Mouse (Mus musculus): ENCODE measurements around the gene Cd5l. TPM values are rescaled to one million over a fixed set of nuclear protein-coding genes. Genes with fewer than 3 reads are reported as not detected.
"Not testable (repeated sequence)": the region's sequence is repeated elsewhere in the genome, so short reads cannot be mapped to it uniquely, and the experiment has no call there.

Gene Cd5l
- 1 to 10 TPM in 1 of 2 experiments, under 1 TPM in 1; 0.49 to 1.1 TPM for total RNA-seq (2021)
- long read RNA-seq, experiment 1 = 0 reads
- long read RNA-seq, experiment 2, partial matches to known transcripts = 0 of 1 reads
- long read RNA-seq, experiment 2, other reads (novel, unspliced or antisense) = 0 of 1 reads

- no peak for DNase-seq
Measured at GRCm38 (mm10) chr3:87357581-87357980, at the start of gene Cd5l. Gene Cd5l, plus strand, starts transcription at chr3:87357881.

GRCm38 (mm10) chr3:87309922-87310321, 47.8 kb upstream of the Cd5l start:
- no peak for DNase-seq

GRCm38 (mm10) chr3:87322557-87322956, 35.1 kb upstream of the Cd5l start:
- DNase-seq = no peak

DNA sequence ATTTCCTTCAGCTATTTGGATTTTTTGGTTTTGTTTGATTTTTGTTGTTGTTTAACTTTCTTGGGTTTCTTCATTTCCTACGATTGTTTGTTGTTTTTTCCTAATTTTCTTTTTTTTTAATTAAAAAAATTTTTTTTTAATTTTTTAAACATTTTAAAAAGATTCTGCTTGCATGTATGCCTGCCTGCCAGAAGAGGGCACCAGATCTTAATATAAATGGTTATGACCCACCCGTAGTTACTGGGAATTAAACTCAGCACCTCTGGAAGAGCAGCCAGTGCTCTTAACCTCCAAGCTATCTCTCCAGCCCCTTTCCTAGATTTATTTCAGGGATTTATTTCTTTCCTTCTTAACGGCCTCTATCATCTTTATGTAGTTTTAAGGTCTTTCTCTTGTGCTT, 33.9 kb upstream of the Cd5l start:
- peak in 1 of 2 experiments; percentile 8 for DNase-seq

DNA sequence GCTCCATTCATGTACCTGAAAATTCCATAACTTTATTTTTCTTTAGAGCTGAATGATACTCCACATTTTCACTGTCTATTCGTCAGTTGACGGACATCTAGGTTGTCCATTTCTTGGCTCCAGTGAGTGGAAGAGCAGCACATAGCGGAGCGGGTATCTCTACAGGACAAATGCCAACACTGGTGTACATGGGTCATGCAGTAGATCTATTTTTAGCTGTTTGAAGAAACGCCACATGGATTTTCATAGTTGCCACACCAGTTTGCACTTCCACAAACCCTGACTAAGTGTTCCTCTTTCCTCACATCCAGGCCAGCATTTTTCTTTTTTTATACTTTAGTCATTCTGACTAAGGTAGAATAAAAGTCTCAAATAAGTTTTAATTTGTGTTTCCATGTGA, 19.8 kb upstream of the Cd5l start:
- no peak for DNase-seq

- DNase-seq = not testable (repeated sequence)
Measured at GRCm38 (mm10) chr3:87350992-87351391, 6.7 kb upstream of the Cd5l start.

DNA sequence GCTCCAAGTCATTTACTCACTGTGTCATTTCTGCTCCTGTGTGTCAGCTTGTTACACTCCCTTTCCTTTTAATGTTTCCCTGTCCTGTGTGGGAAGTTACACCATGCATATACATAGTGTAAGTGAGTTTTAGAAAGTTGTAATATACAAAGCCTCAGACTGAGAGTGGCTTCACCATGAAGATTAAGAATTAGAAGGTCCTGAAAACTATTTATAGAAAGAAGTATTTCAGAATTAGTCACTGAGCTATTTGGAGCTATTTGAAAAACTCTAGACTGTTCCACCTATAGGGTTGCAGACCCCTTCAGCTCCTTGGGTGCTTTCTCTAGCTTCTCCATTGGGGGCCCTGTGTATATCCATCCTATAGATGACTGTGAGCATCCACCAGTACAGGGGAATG, 1.5 kb downstream of the Cd5l start:
- DNase-seq = no peak

GRCm38 (mm10) chr3:87360466-87360865, 2.8 kb downstream of the Cd5l start:
- no peak for DNase-seq

GRCm38 (mm10) chr3:87365691-87366090, 8.0 kb downstream of the Cd5l start:
- no peak for DNase-seq

DNA sequence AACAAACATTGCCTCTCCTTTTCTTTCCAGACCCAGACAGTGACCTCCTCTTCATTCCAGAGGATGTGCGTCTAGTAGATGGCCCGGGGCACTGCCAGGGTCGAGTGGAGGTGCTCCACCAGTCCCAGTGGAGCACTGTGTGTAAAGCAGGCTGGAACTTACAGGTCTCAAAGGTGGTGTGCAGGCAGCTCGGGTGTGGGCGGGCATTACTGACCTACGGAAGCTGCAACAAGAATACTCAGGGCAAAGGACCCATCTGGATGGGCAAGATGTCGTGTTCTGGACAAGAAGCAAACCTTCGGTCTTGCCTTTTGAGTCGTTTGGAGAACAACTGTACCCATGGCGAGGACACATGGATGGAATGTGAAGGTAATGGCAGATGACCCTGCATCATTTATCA, 9.8 kb downstream of the Cd5l start:
- no peak for DNase-seq

GRCm38 (mm10) chr3:87369181-87369580, 11.5 kb downstream of the Cd5l start:
- DNase-seq = no peak

GRCm38 (mm10) chr3:87376195-87377165, 18.8 kb downstream of the Cd5l start, which contains the start of gene Fcrl1:
Gene Fcrl1, plus strand, starts transcription at chr3:87376387.
- no peak for DNase-seq

DNA sequence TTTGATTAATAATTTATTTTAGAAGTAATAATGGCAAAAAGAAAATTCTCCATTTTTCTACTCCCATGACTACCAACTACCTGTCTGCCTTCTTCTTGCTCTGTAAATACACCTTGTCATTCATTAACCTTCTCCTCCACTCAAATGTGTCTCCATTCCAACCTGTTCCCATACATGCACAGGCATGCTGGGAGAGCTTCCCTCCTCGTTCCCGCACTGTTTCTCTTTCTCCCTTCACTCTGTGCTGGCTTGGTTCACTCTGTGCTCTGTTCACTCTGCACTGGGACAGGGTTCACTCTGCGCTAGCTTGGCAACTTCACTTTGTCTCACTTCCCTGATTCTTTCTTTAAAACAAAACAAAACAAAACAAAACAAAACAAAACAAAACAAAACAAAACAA, 19.5 kb downstream of the Cd5l start:
- no peak for DNase-seq

- no peak for DNase-seq
Measured at GRCm38 (mm10) chr3:87377719-87378118, 20.0 kb downstream of the Cd5l start.

- DNase-seq = peak in 1 of 2 experiments; percentile 12
Measured at GRCm38 (mm10) chr3:87379641-87380315, 22.1 kb downstream of the Cd5l start.

DNA sequence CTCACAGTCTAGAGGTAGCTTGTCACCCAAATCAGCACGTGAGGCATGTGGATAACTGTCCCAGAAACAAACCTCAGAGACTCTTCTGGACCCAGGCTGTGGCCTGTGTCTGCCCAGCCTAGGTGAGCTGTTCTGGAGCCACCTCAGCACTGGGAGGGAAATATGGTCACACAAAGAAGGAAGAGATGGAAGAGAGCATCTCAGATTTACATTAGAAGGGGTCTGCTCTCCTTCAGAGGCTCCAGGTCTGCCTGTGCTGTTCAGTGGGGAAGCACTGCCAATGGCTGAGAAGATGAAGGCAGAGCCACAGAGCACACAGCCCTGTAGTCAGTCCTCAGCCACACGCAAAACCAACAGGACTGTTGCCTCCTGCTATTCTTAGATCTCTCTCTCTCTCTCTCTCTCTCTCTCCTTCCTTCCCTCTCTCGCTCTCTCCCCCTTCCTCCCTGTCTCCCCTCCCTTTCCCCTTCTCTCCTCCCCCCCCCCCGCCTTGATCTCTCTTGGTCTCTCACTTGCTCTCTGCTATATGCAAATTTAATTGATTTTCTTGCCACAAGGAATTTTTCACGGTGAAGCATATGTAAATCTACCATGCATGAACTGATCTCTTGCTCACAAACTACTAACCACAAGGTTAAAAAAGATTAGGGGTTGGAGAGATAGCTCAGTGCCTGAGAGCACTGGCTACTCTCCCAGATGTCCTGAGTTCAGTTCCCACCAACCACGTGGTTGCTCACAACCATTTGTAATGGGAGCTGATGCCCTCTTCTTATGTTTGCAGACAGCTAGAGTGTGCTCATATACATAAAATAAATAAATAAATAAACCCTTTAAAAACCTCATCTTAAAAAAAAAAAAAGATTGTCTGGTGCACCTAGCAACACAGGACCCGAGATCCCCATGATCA, 24.4 kb downstream of the Cd5l start:
- DNase-seq = no peak

GRCm38 (mm10) chr3:87383308-87383707, 25.6 kb downstream of the Cd5l start:
- no peak for DNase-seq

- no peak for DNase-seq
Measured at GRCm38 (mm10) chr3:87385105-87385504, 27.4 kb downstream of the Cd5l start.

GRCm38 (mm10) chr3:87390935-87391334, 33.3 kb downstream of the Cd5l start:
- no peak for DNase-seq

DNA sequence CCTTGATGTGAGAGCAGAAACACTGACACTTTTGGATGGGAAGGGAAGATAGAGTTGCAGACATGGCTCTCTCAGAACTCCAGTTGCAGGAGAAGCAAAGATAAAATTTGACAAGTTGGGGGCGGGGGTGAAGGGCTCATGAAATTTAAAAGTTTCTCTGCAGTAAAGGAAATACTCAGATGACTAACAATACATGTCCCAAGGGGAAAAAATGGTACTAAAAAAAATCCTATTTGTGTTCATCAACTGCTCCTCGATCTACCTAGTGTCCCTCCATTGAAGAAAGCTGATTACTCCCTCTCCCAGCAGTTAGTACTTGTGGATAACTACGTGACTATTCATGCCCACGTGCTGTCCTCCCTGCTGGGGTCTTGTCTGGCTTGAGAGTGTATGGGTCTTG, 41.1 kb downstream of the Cd5l start:
- no peak for DNase-seq

DNA sequence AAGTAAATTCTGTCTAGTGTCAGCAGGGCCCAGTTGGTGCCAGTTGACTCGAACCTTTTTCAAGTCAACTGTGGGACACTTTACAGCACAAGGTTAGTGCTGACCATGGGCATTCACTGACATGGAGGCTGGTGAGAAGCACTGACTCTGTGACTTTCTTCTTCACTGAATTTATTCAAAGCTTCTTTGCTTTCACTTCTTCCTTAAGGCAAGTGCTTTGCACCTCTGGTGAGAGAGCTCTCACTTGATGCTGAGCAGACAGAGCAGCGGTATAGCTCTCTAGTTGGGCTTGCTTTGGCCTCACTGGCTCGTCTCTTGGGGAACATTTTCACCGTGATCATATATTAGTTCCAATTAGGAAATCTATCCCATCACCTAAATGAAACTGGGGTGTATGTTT, 42.2 kb downstream of the Cd5l start:
- DNase-seq = no peak

- DNase-seq = peak in 1 of 2 experiments; percentile 9
Measured at GRCm38 (mm10) chr3:87401321-87401720, 43.6 kb downstream of the Cd5l start.
